Mouse (Mus musculus) C2C12 (cell line): ENCODE data around the gene Ano1. TPM values are rescaled to one million over a fixed set of nuclear protein-coding genes. Genes with fewer than 3 reads are reported as not detected.

Source experiments
- H3K27me3 ChIP-seq: one replicate; pipeline ENCODE4 v1.6.1; 2011; ENCODE audit not compliant: control insufficient read depth, insufficient read depth, insufficient read length
- H3K36me3 ChIP-seq: one replicate; pipeline ENCODE4 v1.6.1; 2011; ENCODE audit not compliant: control insufficient read depth, insufficient read depth
- H3K4me3 ChIP-seq: one replicate; pipeline ENCODE4 v1.5.1; 2011; ENCODE audit warnings: mild to moderate bottlenecking, control low read depth; ENCODE audit not compliant: poor library complexity, insufficient read depth, severe bottlenecking
- H3K79me2 ChIP-seq: one replicate; pipeline ENCODE4 v1.6.1; 2011; ENCODE audit not compliant: control insufficient read depth, insufficient read depth
- H3K79me3 ChIP-seq: one replicate; pipeline ENCODE4 v1.6.1; 2011; ENCODE audit warnings: low read depth, control low read depth
- H3ac ChIP-seq: one replicate; pipeline ENCODE3; 2011; ENCODE audit warnings: low read depth; ENCODE audit not compliant: control insufficient read depth, insufficient read length
- CEBPB ChIP-seq: IDR thresholded peaks from one replicate; pipeline ENCODE4 v1.6.1; 2011; ENCODE audit warnings: low read depth, mild to moderate bottlenecking, control low read depth, moderate library complexity
- CTCF ChIP-seq: IDR thresholded peaks from one replicate; pipeline ENCODE4 v1.5.1; 2011; ENCODE audit not compliant: control insufficient read depth, insufficient read depth, insufficient read length
- FOSL1 ChIP-seq: IDR thresholded peaks from one replicate; pipeline ENCODE4 v1.8.0; 2011; ENCODE audit warnings: mild to moderate bottlenecking, low read length; ENCODE audit not compliant: poor library complexity, insufficient read depth, severe bottlenecking
- MAX ChIP-seq: IDR thresholded peaks from one replicate; pipeline ENCODE4 v1.6.1; 2011; ENCODE audit warnings: mild to moderate bottlenecking, control low read depth
- MYOD1 ChIP-seq: IDR thresholded peaks from one replicate; pipeline ENCODE4 v1.6.1; 2011; ENCODE audit warnings: low read depth; ENCODE audit not compliant: control insufficient read depth, insufficient read length
- MYOG ChIP-seq: IDR thresholded peaks from one replicate; pipeline ENCODE4 v1.6.1; 2011; ENCODE audit not compliant: control insufficient read depth, insufficient read length; ENCODE audit errors: extremely low read depth
- USF1 ChIP-seq: IDR thresholded peaks from one replicate; pipeline ENCODE4 v1.6.1; 2011; ENCODE audit warnings: low read depth, mild to moderate bottlenecking, control low read depth, moderate library complexity
- polyA plus RNA-seq: library from polyadenylated mRNA; unstranded; fragments of >200 nt; fragmentation: generic; extraction: Trizol; gene quantifications from one replicate; pipeline ENCODE4 v1.2.1, GENCODE M21; 2012; ENCODE audit warnings: missing spikeins

Ano1 gene
- polyA plus RNA-seq, 1 experiment, result 2.7 TPM

GRCm38 (mm10) chr7:144764013-144764412 lies 12.2 kb upstream of the Ano1 start:
- Histone ChIP-seq H3K27me3 (no peaks in the 10 kb centered on the region), H3ac (no peak overlapping the region), H3K79me2 (no peaks in the 10 kb centered on the region), H3K79me3 (no peaks in the 10 kb centered on the region), H3K4me3 (no peak overlapping the region), H3K36me3 (no peaks in the 10 kb centered on the region)
- no peak for TF ChIP-seq MYOG
- TF ChIP-seq CTCF, result no peak
- no peak for TF ChIP-seq MYOD1

- Histone ChIP-seq H3K79me2 (no peaks in the 10 kb centered on the region), H3K36me3 (no peaks in the 10 kb centered on the region), H3K27me3 (no peaks in the 10 kb centered on the region), H3K79me3 (no peaks in the 10 kb centered on the region), H3ac (no peak overlapping the region), H3K4me3 (no peak overlapping the region)
- TF ChIP-seq MAX (no peak), MYOD1 (no peak), CEBPB (no peak), USF1 (no peak), MYOG (no peak), FOSL1 (no peak), CTCF (no peak)
Measured at GRCm38 (mm10) chr7:144762496-144763235, 10.9 kb upstream of the Ano1 start.

- Histone ChIP-seq H3ac (no peak overlapping the region), H3K27me3 (no peaks in the 10 kb centered on the region), H3K36me3 (no peaks in the 10 kb centered on the region), H3K79me2 (no peaks in the 10 kb centered on the region), H3K4me3 (no peak overlapping the region), H3K79me3 (no peaks in the 10 kb centered on the region)
- TF ChIP-seq CEBPB (no peak), CTCF (no peak), FOSL1 (no peak), MAX (no peak), USF1 (no peak), MYOD1 (no peak), MYOG (no peak)
Measured at GRCm38 (mm10) chr7:144760228-144760627, 8.5 kb upstream of the Ano1 start.

- Histone ChIP-seq H3ac (no peak overlapping the region), H3K79me2 (no peaks in the 10 kb centered on the region), H3K79me3 (no peaks in the 10 kb centered on the region), H3K27me3 (no peaks in the 10 kb centered on the region), H3K4me3 (no peak overlapping the region), H3K36me3 (no peaks in the 10 kb centered on the region)
- TF ChIP-seq MYOD1 (no peak), CEBPB (no peak), FOSL1 (no peak), USF1 (no peak), CTCF (no peak), MAX (no peak), MYOG (no peak)
Measured at GRCm38 (mm10) chr7:144759455-144759854, 7.7 kb upstream of the Ano1 start.

- no peak for TF ChIP-seq CTCF
- no peak for TF ChIP-seq MAX
- TF ChIP-seq FOSL1, result no peak
- no peak for TF ChIP-seq USF1
- no peak for TF ChIP-seq MYOG
- no peak for TF ChIP-seq MYOD1
- TF ChIP-seq CEBPB, result no peak
- Histone ChIP-seq H3K4me3 (no peak overlapping the region), H3K27me3 (no peaks in the 10 kb centered on the region), H3ac (no peak overlapping the region), H3K36me3 (no peaks in the 10 kb centered on the region), H3K79me3 (no peaks in the 10 kb centered on the region), H3K79me2 (no peaks in the 10 kb centered on the region)
Measured at GRCm38 (mm10) chr7:144755511-144756378, 4.0 kb upstream of the Ano1 start.
